Mouse (Mus musculus): Measurements from ENCODE around the gene Brsk2. TPM values are rescaled to one million over a fixed set of nuclear protein-coding genes. Genes with fewer than 3 reads are reported as not detected.

The Brsk2 gene
- polyA plus RNA-seq, 1 experiment: not detected

DNA sequence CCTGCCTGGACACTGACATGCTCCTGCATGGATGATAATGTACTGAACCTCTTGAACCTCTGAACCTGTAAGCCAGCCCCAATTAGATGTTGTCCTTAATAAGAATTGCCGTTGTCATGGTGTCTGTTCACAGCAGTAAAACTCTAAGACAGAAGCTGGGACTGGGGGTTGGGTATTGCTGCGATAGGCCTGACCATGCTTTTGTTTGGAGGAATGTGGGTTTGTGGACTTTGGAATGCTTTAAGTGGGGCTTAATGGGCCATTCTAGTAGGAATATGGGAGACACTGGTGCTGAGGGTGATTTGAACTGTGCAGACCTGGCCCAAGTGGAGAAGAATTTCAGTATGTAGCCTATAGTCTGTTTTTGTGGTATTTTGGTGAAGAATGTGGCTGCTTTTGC is 95.8 kb downstream of the Brsk2 start:
- Histone ChIP-seq H3K9me3 (no peaks in the 10 kb centered on the region), H3K27me3 (replicated peaks) (no peaks in the 10 kb centered on the region), H3K4me1 (peaks cover 84% of the 10 kb centered on the region), H3K4me3 (replicated peaks) (no peak overlapping the region), H3K36me3 (replicated peaks; ENCODE audit: low read length) (peaks cover 65% of the 10 kb centered on the region)
- no peak for TF ChIP-seq GATA1 (IDR thresholded peaks at IDR 0.05; ENCODE audit: borderline replicate concordance, low read length)
- TF ChIP-seq FLI1 (IDR thresholded peaks at IDR 0.05; ENCODE audit: low read length): no peak

DNA sequence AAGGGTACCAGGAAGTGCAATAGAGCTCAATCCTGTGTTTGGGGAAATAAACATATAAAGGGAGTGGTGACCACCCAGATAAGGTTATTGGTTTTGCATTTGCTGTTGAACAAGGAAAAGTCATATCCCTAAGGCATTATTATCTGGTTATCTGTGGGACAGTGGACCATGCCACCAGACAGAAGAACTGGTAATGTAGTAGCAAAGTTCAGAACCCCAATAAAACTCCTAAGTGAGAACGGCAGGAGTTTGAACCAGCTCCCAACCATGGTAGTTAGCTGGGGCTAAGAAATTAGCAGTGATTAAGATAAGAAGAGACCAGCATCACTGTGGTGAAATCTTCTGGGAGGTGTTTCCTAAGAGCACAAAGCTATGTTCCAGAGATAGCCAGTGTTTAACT is 96.4 kb downstream of the Brsk2 start:
- TF ChIP-seq GATA1 (IDR thresholded peaks at IDR 0.05; ENCODE audit: borderline replicate concordance, low read length) (no peak), FLI1 (IDR thresholded peaks at IDR 0.05; ENCODE audit: low read length) (no peak)
- no peak overlapping the region for H3K4me3 ChIP-seq (replicated peaks)
- no peaks in the 10 kb centered on the region for H3K9me3 ChIP-seq
- peaks cover 71% of the 10 kb centered on the region for H3K36me3 ChIP-seq (replicated peaks; ENCODE audit: low read length)
- peaks cover 84% of the 10 kb centered on the region for H3K4me1 ChIP-seq
- no peaks in the 10 kb centered on the region for H3K27me3 ChIP-seq (replicated peaks)

DNA sequence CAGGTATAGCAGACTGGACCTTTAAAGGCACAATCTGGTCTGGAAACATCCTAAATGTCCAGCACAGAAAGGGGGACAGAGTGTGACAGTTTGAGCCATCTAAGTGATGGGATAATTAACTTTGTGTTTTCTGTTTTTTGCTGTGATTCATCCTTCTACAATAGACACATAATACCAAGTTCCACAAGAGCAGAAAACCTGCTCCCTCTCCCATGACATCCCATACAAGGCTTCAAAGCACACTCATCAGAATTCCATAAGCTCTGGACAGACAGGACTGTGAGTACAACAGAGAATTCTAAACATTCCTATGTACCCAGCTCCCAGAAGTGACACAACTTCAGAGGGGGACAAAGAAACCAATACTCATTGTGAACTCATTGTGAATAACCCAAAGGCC is 101.0 kb downstream of the Brsk2 start:
- H3K9me3 ChIP-seq: no peaks in the 10 kb centered on the region
- H3K4me3 ChIP-seq (replicated peaks): no peak overlapping the region
- no peak for TF ChIP-seq FLI1 (IDR thresholded peaks at IDR 0.05; ENCODE audit: low read length)
- peaks cover 89% of the 10 kb centered on the region for H3K4me1 ChIP-seq
- H3K36me3 ChIP-seq (replicated peaks; ENCODE audit: low read length): peaks cover 87% of the 10 kb centered on the region
- no peaks in the 10 kb centered on the region for H3K27me3 ChIP-seq (replicated peaks)

Other genes with a start within 250 kb of the Brsk2 start
- not detected in 2 replicates for gene Muc5ac, start 160.8 kb upstream of the Brsk2 start, polyA plus RNA-seq (2012; ENCODE audit: insufficient read depth, low replicate concordance)
- gene Muc5b, start 110.7 kb upstream of the Brsk2 start, polyA plus RNA-seq (2012; ENCODE audit: insufficient read depth, low replicate concordance): 0.09 and 0.14 TPM in 2 replicates
- gene Tollip, start 31.2 kb upstream of the Brsk2 start, polyA plus RNA-seq (2012; ENCODE audit: insufficient read depth, low replicate concordance): 31.0 and 40.1 TPM in 2 replicates
- 69.4 and 73.5 TPM in 2 replicates for gene Mob2, start 111.3 kb downstream of the Brsk2 start, polyA plus RNA-seq (2012; ENCODE audit: insufficient read depth, low replicate concordance)
- gene Dusp8, start 146.1 kb downstream of the Brsk2 start, polyA plus RNA-seq (2012; ENCODE audit: insufficient read depth, low replicate concordance): 0.07 and 3.6 TPM in 2 replicates
- gene Gm45618, start 171.0 kb downstream of the Brsk2 start, polyA plus RNA-seq (2012; ENCODE audit: insufficient read depth, low replicate concordance): not detected in 2 replicates
- gene Gm39115, start 186.3 kb downstream of the Brsk2 start, polyA plus RNA-seq (2012; ENCODE audit: insufficient read depth, low replicate concordance): not detected in 2 replicates
- gene Gm45337, start 194.9 kb downstream of the Brsk2 start, polyA plus RNA-seq (2012; ENCODE audit: insufficient read depth, low replicate concordance): not detected in 2 replicates
- gene Gm29735, start 207.4 kb downstream of the Brsk2 start, polyA plus RNA-seq (2012; ENCODE audit: insufficient read depth, low replicate concordance): not detected in 2 replicates
- not detected in 2 replicates for gene Gm4553, start 216.0 kb downstream of the Brsk2 start, polyA plus RNA-seq (2012; ENCODE audit: insufficient read depth, low replicate concordance)
- gene Krtap5-2, start 226.3 kb downstream of the Brsk2 start, polyA plus RNA-seq (2012; ENCODE audit: insufficient read depth, low replicate concordance): not detected in 2 replicates
- gene Gm10153, start 240.6 kb downstream of the Brsk2 start, polyA plus RNA-seq (2012; ENCODE audit: insufficient read depth, low replicate concordance): not detected in 2 replicates